Mouse (Mus musculus) MEL (cell line): ENCODE data around the gene Mars2.

Source experiments
- CHD2 ChIP-seq: IDR thresholded peaks from 2 replicates; pipeline ENCODE4 v1.6.1; 2011; ENCODE audit warnings: low read length, improper control_type of control experiment
- CTCF ChIP-seq, 3 experiments: IDR thresholded peaks in 2 of 3; conservative IDR thresholded peaks in 1 of 3; 2 replicates each; pipeline ENCODE4 v1.5.1; 2011 to 2012; ENCODE audit warnings: low read length in 3 of 3, low read depth in 2 of 3, mild to moderate bottlenecking in 2 of 3, improper control_type of control experiment in 1 of 3, inconsistent platforms in 1 of 3, mixed read lengths in 1 of 3, moderate library complexity in 1 of 3; ENCODE audit not compliant: control insufficient read depth in 1 of 3, insufficient read depth in 1 of 3, poor library complexity in 1 of 3, severe bottlenecking in 1 of 3
- ETS1 ChIP-seq: IDR thresholded peaks from 2 replicates; pipeline ENCODE4 v1.6.1; 2012; ENCODE audit warnings: low read depth, mild to moderate bottlenecking, inconsistent platforms, low read length, improper control_type of control experiment, moderate library complexity
- HCFC1 ChIP-seq: IDR thresholded peaks from 2 replicates; pipeline ENCODE4 v1.6.1; 2012; ENCODE audit warnings: low read depth, mild to moderate bottlenecking, inconsistent platforms, low read length, improper control_type of control experiment, moderate library complexity
- KAT2A ChIP-seq: conservative IDR thresholded peaks from 2 replicates; pipeline ENCODE4 v1.6.1; 2012; ENCODE audit warnings: low read depth, low read length, improper control_type of control experiment, inconsistent platforms
- NELFE ChIP-seq: IDR thresholded peaks from 2 replicates; pipeline ENCODE4 v1.6.1; 2011; ENCODE audit warnings: low read depth, low read length, improper control_type of control experiment
- POLR2A ChIP-seq, 2 experiments: IDR thresholded peaks; 2 replicates each; pipeline ENCODE4 v1.6.1; 2011 to 2012; ENCODE audit warnings: low read length in 2 of 2, mild to moderate bottlenecking in 2 of 2, control low read depth in 1 of 2, improper control_type of control experiment in 1 of 2, low read depth in 1 of 2, moderate library complexity in 1 of 2; ENCODE audit not compliant: control insufficient read depth in 1 of 2, insufficient read depth in 1 of 2, poor library complexity in 1 of 2
- RCOR1 ChIP-seq: IDR thresholded peaks from 2 replicates; pipeline ENCODE4 v1.6.1; 2012; ENCODE audit warnings: low read depth, mild to moderate bottlenecking, inconsistent platforms, low read length, improper control_type of control experiment
- TCF12 ChIP-seq: IDR thresholded peaks from 2 replicates; pipeline ENCODE4 v1.6.1; 2014; ENCODE audit warnings: low read depth, mild to moderate bottlenecking, inconsistent platforms, low read length, improper control_type of control experiment, moderate library complexity
- USF1 ChIP-seq: IDR thresholded peaks from 2 replicates; pipeline ENCODE4 v1.6.1; 2014; ENCODE audit warnings: low read depth, mild to moderate bottlenecking, inconsistent platforms, low read length, improper control_type of control experiment, moderate library complexity
- ZC3H11A ChIP-seq: IDR thresholded peaks from 2 replicates; pipeline ENCODE4 v1.6.1; 2012; ENCODE audit warnings: low read depth, mild to moderate bottlenecking, inconsistent platforms, low read length, improper control_type of control experiment
- ZKSCAN1 ChIP-seq: IDR thresholded peaks from 2 replicates; pipeline ENCODE4 v1.6.1; 2012; ENCODE audit warnings: low read depth, mild to moderate bottlenecking, inconsistent platforms, low read length, improper control_type of control experiment, moderate library complexity
- ZMIZ1 ChIP-seq: IDR thresholded peaks from 2 replicates; pipeline ENCODE4 v1.6.1; 2012; ENCODE audit warnings: low read depth, mild to moderate bottlenecking, inconsistent platforms, low read length, improper control_type of control experiment, moderate library complexity
- ZNF384 ChIP-seq: IDR thresholded peaks from 2 replicates; pipeline ENCODE4 v1.6.1; 2012; ENCODE audit warnings: low read depth, mild to moderate bottlenecking, inconsistent platforms, low read length, improper control_type of control experiment

DNA sequence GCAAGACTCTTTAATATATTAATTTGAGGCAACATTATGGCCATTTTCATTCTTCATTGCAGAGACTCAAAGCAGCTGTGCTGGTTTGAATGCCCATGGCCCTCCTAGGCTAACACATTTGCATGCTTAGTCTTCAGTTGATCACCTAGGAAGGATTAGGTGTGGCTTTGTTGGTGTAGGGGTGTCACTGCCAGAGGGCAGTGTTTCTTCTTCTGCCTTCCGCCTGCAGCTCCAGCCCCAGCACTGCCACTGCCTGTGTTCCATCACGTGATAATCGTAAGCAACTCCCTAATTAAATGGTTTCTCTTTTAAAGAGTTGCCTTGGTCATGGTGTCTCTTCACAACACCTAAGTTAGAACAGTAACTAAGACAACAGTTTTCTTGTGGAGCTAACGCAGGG, 24.2 kb upstream of the Mars2 start:
- no peak for TF ChIP-seq ZC3H11A
- no peak for TF ChIP-seq CHD2
- no peak for TF ChIP-seq RCOR1
- no peak for TF ChIP-seq TCF12
- no peak for TF ChIP-seq POLR2A (IDR thresholded peaks at IDR 0.05; ENCODE audit: control insufficient read depth in 1 of 2, insufficient read depth in 1 of 2, low read depth in 1 of 2, low read length in 2 of 2, poor library complexity in 1 of 2)
- TF ChIP-seq ETS1 = no peak
- no peak for TF ChIP-seq CTCF (IDR thresholded peaks at IDR 0.05 in 2 of 3, conservative IDR thresholded peaks at IDR 0.05 in 1 of 3; ENCODE audit: control insufficient read depth in 1 of 3, insufficient read depth in 1 of 3, low read depth in 2 of 3, low read length in 3 of 3, poor library complexity in 1 of 3, severe bottlenecking in 1 of 3)
- no peak for TF ChIP-seq NELFE
- TF ChIP-seq ZKSCAN1 = no peak
- TF ChIP-seq USF1 = peak; percentile 17; the same call in 1 of the 2 replicates
- TF ChIP-seq HCFC1 = no peak
- TF ChIP-seq ZNF384 = no peak
- no peak for TF ChIP-seq ZMIZ1
- no peak for TF ChIP-seq KAT2A
